Mouse (Mus musculus) cerebellum, adult (tissue): ENCODE measurements around the gene Nlk.

ENCODE experiments used
- ATAC-seq: cut with Nextera tagmentation; 2 replicates; pipeline ENCODE4 v1.9.2; 2017; ENCODE audit warnings: mild to moderate bottlenecking, moderate library complexity, mixed read lengths; ENCODE audit not compliant: insufficient number of reproducible peaks, low FRiP score, low TSS enrichment

Gene Nlk

GRCm38 (mm10) chr11:78696777-78697752 lies at the start of gene Nlk:
Gene Nlk (minus strand): TSS chr11:78697373.
- peak; percentile 98 for ATAC-seq

GRCm38 (mm10) chr11:78746264-78746663 lies 49.1 kb upstream of the Nlk start:
- ATAC-seq = no peak

- no peak for ATAC-seq
Measured at GRCm38 (mm10) chr11:78745475-78745874, 48.3 kb upstream of the Nlk start.

- ATAC-seq = no peak
Measured at GRCm38 (mm10) chr11:78742461-78742860, 45.3 kb upstream of the Nlk start.

GRCm38 (mm10) chr11:78741958-78742357 lies 44.8 kb upstream of the Nlk start:
- ATAC-seq = no peak

GRCm38 (mm10) chr11:78739361-78739760 lies 42.2 kb upstream of the Nlk start:
- no peak for ATAC-seq

GRCm38 (mm10) chr11:78736877-78737408 lies 39.8 kb upstream of the Nlk start:
- ATAC-seq = no peak

GRCm38 (mm10) chr11:78735168-78735567 lies 38.0 kb upstream of the Nlk start:
- ATAC-seq = no peak

GRCm38 (mm10) chr11:78732619-78733018 lies 35.4 kb upstream of the Nlk start:
- no peak for ATAC-seq

- ATAC-seq = no peak
Measured at GRCm38 (mm10) chr11:78730902-78731301, 33.7 kb upstream of the Nlk start.

GRCm38 (mm10) chr11:78728041-78728440 lies 30.9 kb upstream of the Nlk start:
- no peak for ATAC-seq

- ATAC-seq = no peak
Measured at GRCm38 (mm10) chr11:78726366-78726765, 29.2 kb upstream of the Nlk start.

GRCm38 (mm10) chr11:78724792-78725191 lies 27.6 kb upstream of the Nlk start:
- no peak for ATAC-seq

- no peak for ATAC-seq
Measured at GRCm38 (mm10) chr11:78721419-78721818, 24.2 kb upstream of the Nlk start.

GRCm38 (mm10) chr11:78717655-78718054 lies 20.5 kb upstream of the Nlk start:
- ATAC-seq = no peak

GRCm38 (mm10) chr11:78708642-78709041 lies 11.5 kb upstream of the Nlk start:
- ATAC-seq = no peak

- no peak for ATAC-seq
Measured at GRCm38 (mm10) chr11:78706026-78706425, 8.9 kb upstream of the Nlk start.

GRCm38 (mm10) chr11:78703085-78703484 lies 5.9 kb upstream of the Nlk start:
- no peak for ATAC-seq

- ATAC-seq = no peak
Measured at GRCm38 (mm10) chr11:78702319-78702718, 5.1 kb upstream of the Nlk start.

GRCm38 (mm10) chr11:78697753-78698171 lies 589 bp upstream of the Nlk start:
- ATAC-seq = peak; percentile 92

GRCm38 (mm10) chr11:78694249-78694648 lies 2.9 kb downstream of the Nlk start:
- ATAC-seq = no peak

GRCm38 (mm10) chr11:78693307-78693706 lies 3.9 kb downstream of the Nlk start:
- no peak for ATAC-seq
